Mouse (Mus musculus): ENCODE data around the gene Snx27.

Gene Snx27

GRCm38 (mm10) chr3:94574506-94574905, 8.0 kb downstream of the Snx27 start:
- in situ Hi-C loops (cut with MboI, MseI): no loop called here

GRCm38 (mm10) chr3:94567242-94567641, 15.3 kb downstream of the Snx27 start:
- in situ Hi-C loops (cut with MboI, MseI): no loop called here

GRCm38 (mm10) chr3:94565557-94565956, 17.0 kb downstream of the Snx27 start:
- in situ Hi-C loops (cut with MboI, MseI): no loop called here

DNA sequence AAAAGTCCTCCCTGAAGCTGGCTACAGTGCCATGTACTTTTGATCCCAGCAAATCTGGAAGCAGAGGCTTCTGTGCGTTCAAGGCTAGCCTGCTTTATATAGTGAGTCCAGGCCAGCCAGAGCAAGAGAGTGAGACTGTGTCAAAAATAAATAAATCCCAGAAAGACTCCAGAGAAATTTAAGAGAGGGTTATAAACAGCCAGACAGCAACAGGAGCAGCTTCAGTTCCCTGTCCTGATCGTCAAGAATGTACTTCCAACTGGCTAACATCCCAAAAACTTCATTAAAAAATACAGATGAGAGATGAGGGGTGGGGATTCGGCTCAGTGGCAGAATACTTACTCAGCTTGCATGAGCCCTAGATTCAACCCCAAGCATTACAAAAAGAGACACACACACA, 17.4 kb downstream of the Snx27 start:
- in situ Hi-C loops (cut with MboI, MseI): no loop called here

- in situ Hi-C loops (cut with MboI, MseI): no loop called here
These were observed 18.0 kb downstream of the Snx27 start for GRCm38 (mm10) chr3:94564356-94565010.

DNA sequence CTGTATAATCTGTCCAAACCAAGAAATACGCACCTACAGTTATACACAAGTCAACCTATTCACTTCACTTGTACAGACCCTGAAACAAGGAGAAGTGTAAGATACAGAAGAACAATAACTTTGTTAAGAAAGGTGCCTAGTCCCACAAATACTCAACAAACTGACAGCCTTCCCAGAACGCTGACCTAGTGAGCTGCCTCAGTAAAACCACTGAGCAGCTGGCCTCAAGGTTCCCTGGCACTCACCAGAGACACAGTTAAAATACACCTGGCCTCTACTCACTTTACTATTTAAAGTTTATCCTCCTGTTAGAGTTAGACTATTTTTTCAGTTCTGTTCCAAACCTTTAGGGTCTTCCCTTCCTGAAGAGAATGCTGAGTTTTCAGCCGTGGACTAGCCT, 19.4 kb downstream of the Snx27 start:
- in situ Hi-C loops (cut with MboI, MseI): no loop called here

GRCm38 (mm10) chr3:94559931-94560429, 22.5 kb downstream of the Snx27 start:
- in situ Hi-C loops (cut with MboI, MseI): no loop called here

DNA sequence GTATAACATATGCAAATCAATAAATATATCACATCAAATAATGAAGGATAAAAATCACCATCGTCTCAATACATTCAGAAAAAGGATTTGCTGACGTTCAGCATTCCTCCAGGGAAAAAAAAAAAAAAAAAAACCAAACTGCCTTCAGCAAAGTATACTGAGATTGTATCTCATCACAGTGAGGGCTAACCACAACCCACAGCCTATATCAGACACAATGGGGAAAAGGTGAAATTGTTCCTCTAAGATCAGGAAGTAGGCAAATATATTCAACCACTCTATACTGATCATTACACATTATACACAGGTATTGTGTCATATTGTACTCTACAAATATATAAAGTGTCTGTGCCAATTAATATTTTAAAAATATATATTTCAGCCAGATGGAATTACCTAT, 33.5 kb downstream of the Snx27 start:
- in situ Hi-C loops (cut with MboI, MseI): no loop called here

DNA sequence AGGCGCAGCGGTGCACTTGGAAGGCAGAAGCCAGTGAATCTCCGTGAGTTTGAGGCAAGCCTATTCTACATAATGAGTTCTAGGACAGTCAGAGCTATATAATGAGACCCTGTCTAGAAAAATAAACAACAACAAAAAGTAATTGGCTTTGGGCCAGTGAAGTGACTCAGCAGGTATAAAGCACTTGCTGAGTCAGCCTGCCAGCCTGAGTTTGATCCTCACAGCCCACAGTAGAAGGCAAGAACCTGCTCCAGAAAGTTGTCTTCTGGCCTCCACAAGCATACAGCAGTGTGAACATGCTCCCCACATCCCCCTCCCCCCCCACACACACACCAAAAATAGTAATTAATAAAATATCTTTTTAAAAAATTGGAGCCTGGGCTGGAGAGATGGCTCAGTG, 45.3 kb downstream of the Snx27 start:
- in situ Hi-C loops (cut with MboI, MseI): no loop called here

- in situ Hi-C loops (cut with MboI, MseI): no loop called here
These were observed 48.5 kb downstream of the Snx27 start for GRCm38 (mm10) chr3:94533968-94534367.

- in situ Hi-C loops (cut with MboI, MseI): loop anchor here (5.0 kb wide), 1 partner anchor 51 kb away; no protein-coding TSS in a partner anchor
These were observed 55.8 kb downstream of the Snx27 start for GRCm38 (mm10) chr3:94526731-94527130.

- in situ Hi-C loops (cut with MboI, MseI): no loop called here
These were observed 75.9 kb downstream of the Snx27 start for GRCm38 (mm10) chr3:94506664-94507063.

GRCm38 (mm10) chr3:94502243-94502642, 80.3 kb downstream of the Snx27 start:
- in situ Hi-C loops (cut with MboI, MseI): no loop called here

DNA sequence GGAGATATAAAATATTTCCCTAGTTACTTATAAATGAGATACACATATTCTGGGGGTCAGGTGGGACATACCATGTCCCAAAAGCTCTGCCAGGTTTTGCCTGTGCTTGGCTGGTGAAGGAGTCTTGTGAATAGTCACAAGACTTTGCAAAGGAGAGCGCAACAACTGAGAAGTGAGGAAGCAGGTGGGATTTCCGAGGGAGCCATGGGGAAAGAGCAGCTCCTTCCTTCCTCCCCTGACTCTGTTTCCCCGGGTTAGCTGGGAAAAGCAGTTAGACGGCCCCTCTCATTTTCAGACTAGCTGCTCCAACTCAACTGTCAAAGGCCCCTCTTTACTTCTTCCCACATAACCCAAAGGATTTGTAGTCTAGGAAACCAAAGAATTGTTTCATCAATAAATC, 85.4 kb downstream of the Snx27 start:
- in situ Hi-C loops (cut with MboI, MseI): no loop called here

DNA sequence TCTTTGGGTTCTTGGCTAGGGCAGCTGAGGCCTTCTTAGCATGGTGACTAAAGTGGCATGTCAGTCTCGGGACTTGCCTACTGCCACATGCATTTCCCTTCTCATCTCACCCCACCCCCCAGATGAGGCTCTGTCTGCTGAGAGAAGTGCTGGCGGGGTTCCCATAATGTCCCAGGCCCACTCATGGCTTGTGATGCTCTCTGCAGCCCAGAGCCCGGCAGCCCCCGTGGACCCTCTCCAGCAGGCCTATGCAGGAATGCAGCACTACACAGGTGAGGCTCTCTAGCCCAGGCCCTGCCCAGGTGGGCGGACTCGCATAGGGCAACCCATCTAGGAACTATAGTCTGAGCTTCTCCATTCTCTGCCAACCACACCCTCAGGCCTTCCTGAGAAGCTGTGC, 94.9 kb downstream of the Snx27 start:
- in situ Hi-C loops (cut with MboI, MseI): no loop called here

DNA sequence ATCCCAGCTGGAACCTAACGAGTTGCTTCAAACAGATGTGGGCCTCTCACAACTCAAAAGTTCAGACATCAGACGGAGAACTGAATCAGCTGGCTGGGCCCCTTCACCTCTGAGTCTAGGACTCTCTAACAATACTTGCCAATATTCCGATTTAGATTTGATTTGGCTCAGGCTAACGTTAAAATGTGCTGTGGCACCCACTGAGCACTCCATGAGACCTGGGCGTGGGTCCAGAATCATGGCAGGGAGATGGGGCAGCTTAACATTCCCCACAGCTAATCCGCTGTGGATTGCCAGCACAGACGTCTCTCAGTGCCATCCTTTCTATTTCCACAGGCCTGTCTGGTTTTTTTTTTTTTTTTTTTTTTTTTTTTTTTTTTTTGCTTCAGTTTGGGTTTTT, 96.6 kb downstream of the Snx27 start:
- in situ Hi-C loops (cut with MboI, MseI): no loop called here

DNA sequence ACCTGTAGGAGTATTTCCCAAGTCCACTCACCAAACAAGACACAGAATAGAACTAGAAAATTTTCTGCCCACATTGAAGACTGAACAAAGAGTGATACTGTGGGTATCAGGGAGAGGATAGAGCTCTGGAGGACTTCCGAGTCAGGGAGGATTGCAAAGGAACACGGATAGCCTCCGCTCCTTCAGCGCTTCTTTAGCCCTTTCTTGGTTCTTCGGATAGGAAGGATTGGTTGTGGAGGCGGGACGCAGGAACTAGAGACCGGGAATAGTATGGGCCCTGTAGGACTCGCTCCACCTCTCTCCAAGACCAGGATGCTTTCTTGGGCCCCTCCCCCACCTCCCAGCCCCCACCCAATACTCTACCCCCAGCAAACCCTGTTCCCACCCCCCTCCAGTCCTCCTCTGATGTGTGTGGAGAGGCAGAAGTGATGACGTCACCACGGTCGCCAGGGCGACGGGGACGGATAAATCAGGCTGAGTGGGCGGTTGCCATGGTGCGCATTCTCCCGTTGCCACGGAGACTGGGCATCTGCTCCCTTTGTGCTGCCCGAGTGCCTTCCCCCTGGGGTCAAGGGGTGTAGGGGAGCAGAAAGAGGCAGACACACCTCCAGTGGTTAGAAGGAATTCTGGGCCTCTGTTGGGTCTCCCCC, 98.6 kb downstream of the Snx27 start:
- in situ Hi-C loops (cut with MboI, MseI): no loop called here

DNA sequence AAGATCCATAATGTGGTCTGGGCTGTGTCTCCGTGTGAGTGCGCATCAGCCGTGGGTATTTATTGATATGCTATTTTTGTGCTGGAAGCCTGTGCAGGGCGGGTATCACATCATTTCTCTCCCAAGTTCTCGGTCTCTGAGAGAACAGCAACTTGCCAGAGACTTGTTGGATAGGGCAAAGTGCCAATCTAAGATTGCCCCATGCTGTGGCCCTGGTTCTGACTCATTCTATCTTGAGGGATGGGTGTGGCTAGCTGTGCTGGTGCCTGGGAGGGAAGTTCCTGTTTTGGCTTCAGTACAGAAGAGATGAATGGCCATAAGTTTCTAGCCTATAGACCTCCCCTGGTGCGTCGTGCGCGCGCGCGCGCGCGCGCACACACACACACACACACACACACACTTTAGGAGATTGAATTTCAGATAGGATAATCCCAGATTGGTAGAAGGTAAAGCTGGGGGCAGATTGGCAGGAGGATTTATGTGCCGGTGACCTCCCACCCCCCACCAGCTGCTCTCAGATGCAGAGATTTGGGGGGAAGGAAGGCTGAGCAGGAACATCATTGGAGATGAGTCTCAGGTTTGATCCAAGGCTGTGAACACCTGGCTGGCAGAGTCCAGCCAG, 99.6 kb downstream of the Snx27 start:
- in situ Hi-C loops (cut with MboI, MseI): no loop called here

GRCm38 (mm10) chr3:94481429-94481828, 101.1 kb downstream of the Snx27 start:
- in situ Hi-C loops (cut with MboI, MseI): no loop called here

GRCm38 (mm10) chr3:94480291-94480884, 102.1 kb downstream of the Snx27 start, which contains the start of gene Riiad1:
Gene Riiad1, minus strand, starts transcription at chr3:94480341.
- in situ Hi-C loops (cut with MboI, MseI): no loop called here

GRCm38 (mm10) chr3:94479564-94479963, 103.0 kb downstream of the Snx27 start:
- in situ Hi-C loops (cut with MboI, MseI): no loop called here

- in situ Hi-C loops (cut with MboI, MseI): no loop called here
These were observed 103.8 kb downstream of the Snx27 start for GRCm38 (mm10) chr3:94478591-94479169.

Data from T-helper 1 cell (primary cell).